Mouse (Mus musculus): ENCODE measurements around the gene Ubash3a.

Ubash3a gene

GRCm38 (mm10) chr17:31279541-31279940, 71.9 kb downstream of the Ubash3a start:
- DNase-seq (ENCODE audit: low read depth, low spot score): no peak

GRCm38 (mm10) chr17:31280269-31280668, 72.6 kb downstream of the Ubash3a start:
- no peak for DNase-seq (ENCODE audit: low read depth, low spot score)

DNA sequence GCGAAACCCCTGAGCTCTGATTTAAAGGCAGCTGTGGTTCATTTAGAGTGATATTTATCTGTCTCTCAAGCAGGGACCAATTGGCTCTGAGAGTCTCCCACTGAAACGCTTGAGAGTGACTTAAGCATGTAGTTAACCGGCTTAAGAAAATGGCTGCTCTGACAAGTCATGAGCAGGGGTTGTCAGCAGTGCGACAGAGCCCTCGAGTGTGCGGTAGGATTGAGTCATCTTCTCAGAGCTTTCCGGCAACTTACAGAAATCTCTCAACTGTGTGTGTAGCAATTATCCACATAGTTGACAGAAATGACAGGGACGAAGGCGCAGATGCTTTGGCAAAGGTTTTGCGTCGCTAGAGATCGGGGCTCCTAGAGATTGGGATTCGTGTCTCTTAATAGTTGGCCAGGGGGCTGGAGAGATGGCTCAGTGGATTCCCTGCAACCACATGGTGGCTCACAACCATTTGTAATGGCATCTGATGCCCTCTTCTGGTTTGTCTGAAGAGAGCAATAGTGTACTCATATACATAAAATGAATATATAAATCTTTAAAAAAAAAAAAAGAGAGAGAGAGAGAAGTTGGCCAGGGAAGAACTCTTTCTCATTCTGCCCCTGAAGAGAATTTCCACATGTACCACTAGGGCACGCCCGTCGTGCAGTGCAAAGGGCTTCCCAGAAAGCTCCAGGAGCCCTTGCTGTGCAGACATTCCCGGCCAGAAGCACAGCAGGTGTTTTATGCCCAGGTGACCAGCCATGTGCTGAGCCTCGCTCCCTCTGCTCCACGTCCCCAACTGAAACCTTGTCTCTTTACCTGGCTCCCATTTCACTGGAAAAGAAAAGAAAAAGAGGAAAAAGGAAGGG, 74.4 kb downstream of the Ubash3a start:
- DNase-seq (ENCODE audit: low read depth, low spot score): peak; percentile 19

GRCm38 (mm10) chr17:31282687-31283053, 75.0 kb downstream of the Ubash3a start:
- no peak for DNase-seq (ENCODE audit: low read depth, low spot score)

DNA sequence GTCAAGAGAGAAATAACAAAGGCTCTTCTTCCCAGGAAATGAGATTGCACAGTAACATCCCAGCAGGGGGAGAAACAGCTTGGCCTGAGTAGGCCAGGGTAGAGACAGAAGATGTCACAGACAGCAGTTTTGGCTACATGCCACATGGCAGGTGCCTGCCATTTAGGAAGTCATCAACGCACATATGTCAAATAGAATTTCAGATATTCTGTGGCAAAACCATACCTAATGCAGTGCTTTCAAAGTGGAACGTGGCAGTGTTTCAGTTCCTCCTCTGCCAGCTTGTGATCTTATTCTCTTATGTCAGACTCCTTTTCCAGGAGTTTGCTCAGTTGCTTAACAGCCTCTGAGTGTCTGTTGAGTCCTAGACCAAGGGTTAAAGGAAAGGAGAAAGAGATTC, 78.2 kb downstream of the Ubash3a start:
- DNase-seq (ENCODE audit: low read depth, low spot score): peak; percentile 61

- DNase-seq (ENCODE audit: low read depth, low spot score): peak; percentile 49
These were observed 78.8 kb downstream of the Ubash3a start, which contains the start of gene Slc37a1 for GRCm38 (mm10) chr17:31286492-31286891. Gene Slc37a1, plus strand, starts transcription at chr17:31286792.

- DNase-seq (ENCODE audit: low read depth, low spot score): peak; percentile 88
These were observed 79.5 kb downstream of the Ubash3a start for GRCm38 (mm10) chr17:31287216-31287615.

GRCm38 (mm10) chr17:31288999-31289726, 81.5 kb downstream of the Ubash3a start:
- DNase-seq (ENCODE audit: low read depth, low spot score): peak; percentile 55

DNA sequence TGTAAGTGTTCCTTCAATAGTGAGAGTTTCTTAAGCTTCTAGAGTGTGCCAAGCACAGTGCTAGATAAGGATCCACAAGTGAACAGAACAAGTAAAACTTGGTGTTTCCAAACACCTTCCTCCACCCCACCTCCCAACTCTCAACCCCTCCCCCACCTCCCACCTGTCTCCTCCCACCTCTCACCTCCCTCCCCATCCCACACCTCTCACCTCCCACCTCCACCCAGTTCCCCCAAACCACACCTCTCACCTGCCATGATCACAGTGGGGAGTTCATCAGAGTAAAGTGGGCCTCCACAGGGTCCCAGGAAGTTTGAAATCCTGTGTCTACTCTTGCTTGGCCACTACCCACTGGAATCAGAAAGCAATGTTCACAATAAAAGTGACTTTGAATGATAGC, 82.6 kb downstream of the Ubash3a start:
- DNase-seq (ENCODE audit: low read depth, low spot score): no peak

DNA sequence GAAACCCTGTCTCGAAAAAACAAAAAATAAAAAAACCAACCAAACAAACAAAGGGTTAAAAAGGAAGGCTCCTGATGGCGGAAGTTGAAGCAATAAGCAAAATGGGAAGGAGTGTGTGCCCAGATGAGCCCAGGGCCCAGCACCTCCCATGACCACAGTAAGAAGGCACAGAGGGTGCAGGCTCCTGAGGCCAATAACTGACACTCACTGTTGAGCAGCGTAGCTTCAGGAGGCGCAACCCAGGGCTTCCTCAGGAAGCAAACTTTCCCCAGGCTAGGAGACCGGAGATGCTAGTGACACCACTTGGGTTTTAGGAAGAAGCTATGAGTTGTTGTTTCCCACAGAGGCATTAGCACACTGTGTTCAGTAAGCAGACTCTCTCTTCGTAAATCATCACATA, 83.2 kb downstream of the Ubash3a start:
- no peak for DNase-seq (ENCODE audit: low read depth, low spot score)

GRCm38 (mm10) chr17:31294363-31295214, 86.9 kb downstream of the Ubash3a start:
- DNase-seq (ENCODE audit: low read depth, low spot score): peak; percentile 84

DNA sequence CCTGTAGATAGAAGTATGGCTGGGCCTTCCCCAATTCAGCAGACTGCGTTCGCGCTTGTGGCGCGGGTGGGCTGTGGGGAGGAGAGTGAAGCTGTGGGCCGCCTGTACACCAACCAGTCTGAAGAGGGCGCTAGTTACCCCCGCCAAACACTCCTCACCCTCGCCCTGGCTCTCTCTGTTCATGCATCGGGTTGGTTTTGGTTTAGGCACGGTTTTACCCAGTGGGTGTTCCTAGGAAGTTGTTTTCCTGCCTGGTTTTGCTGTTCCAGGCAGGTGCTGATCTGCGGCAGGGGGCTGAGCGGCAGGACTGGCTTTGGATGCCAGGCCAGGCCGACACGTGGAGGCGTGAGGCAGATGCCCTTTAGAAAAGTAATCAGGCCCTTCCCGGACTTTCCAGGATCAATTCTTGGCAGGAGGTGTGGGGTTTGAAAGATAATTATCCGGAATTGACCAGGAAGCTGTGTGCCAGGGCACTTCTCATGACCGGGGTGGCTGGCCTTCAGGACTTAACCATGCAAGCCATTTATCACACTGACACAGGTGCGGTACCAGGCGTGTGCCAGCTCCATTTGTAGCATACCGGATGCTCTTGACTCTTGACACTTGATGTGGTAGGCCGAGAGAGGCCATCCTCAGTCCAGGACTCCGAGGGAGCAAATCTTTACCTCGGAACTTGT, 87.7 kb downstream of the Ubash3a start:
- peak; percentile 91 for DNase-seq (ENCODE audit: low read depth, low spot score)

- DNase-seq (ENCODE audit: low read depth, low spot score): peak; percentile 86
These were observed 88.5 kb downstream of the Ubash3a start for GRCm38 (mm10) chr17:31295892-31296781.
